Mouse (Mus musculus): ENCODE measurements around the gene Inafm2. TPM values are rescaled to one million over a fixed set of nuclear protein-coding genes. Genes with fewer than 3 reads are reported as not detected.
A peak's percentile ranks its signal among the peaks of the same experiment; 100 is the strongest.

Gene Inafm2
- total RNA-seq, 2 experiments from 2014 or later = 31.7 to 33.4 TPM

- DNase-seq (ENCODE audit: low spot score in 2 of 2) = peak; percentile 93 to 97
Measured at GRCm38 (mm10) chr2:118779504-118780480, 34.2 kb downstream of the Inafm2 start, which contains the start of gene Disp2. Gene Disp2 (plus strand): TSS chr2:118779719.

GRCm38 (mm10) chr2:118781115-118781514, 35.6 kb downstream of the Inafm2 start:
- no peak for DNase-seq (ENCODE audit: low spot score in 2 of 2)

DNA sequence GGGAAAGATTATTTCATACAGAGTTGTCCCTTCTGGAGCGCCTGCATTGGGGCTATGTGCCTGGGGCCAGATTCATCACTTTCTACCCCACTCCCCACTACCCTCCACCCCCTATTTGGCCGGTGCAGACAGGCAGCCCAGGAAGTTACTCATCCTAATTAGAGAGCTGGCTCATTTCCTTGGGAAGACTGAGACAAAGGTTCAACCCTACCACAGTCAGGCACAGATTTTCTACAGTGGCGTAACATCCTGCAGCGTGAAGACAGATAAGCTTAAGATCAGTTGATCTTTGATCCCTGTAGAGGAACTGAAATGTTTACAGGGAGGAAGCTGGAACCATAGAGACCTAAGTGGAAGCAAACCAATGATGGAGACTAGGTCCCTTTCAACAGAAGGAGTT, 36.7 kb downstream of the Inafm2 start:
- no peak for DNase-seq (ENCODE audit: low spot score in 2 of 2)

- DNase-seq (ENCODE audit: low spot score in 2 of 2) = no peak
Measured at GRCm38 (mm10) chr2:118783093-118783492, 37.5 kb downstream of the Inafm2 start.

DNA sequence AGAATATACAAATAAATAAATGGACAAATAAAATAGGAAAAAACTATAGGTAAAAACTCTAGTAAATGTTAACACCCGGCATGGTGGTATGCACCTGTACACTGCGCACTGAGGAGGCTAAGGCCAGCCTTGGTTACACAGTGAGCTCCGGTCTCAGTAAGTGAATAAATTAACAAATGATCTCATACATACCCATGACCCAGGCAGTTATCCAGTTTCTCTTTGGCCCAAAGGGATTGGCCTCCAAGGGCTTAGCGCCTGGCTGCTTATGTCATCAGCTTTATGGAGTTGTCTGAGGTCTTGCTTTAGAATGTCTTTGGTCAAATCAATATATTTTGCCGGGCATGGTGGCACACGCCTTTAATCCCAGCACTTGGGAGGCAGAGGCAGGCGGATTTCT, 38.1 kb downstream of the Inafm2 start:
- DNase-seq (ENCODE audit: low spot score in 2 of 2) = no peak

GRCm38 (mm10) chr2:118786525-118786924, 41.0 kb downstream of the Inafm2 start:
- DNase-seq (ENCODE audit: low spot score in 2 of 2) = no peak

DNA sequence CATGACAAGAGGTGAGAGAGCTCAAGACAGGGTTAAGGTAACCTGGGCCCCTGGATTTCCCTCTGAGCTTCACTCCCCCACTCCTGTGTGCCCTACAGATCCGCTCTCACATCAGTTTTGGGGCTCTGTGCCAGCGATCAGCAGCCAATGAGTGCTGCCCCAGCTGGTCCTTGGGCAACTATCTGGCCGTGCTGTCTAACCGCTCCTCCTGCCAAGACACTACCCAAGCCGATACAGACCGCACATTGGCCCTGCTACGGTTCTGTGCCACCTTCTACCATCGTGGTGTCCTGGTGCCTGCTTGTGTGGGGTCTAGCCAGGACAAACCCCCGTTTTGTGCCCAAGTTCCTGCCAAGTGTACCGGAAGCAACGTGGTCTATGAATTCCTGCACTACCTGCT, 43.9 kb downstream of the Inafm2 start:
- peak; percentile 75 to 76 for DNase-seq (ENCODE audit: low spot score in 2 of 2)

DNA sequence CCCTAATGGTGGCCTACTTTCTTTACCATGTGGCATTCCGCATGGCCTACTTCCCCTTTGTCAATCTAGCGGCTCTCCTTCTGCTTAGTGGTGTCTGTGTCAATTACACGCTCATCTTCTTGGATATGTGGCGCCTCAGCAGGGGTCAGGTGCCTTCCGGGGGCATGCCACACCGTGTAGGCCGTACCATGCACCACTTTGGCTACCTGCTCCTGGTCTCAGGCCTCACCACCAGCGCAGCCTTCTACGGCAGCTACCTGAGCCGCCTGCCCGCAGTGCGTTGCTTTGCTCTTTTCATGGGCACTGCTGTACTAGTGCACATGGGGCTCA, 44.6 kb downstream of the Inafm2 start:
- DNase-seq (ENCODE audit: low spot score in 2 of 2) = no peak

GRCm38 (mm10) chr2:118790551-118791525, 45.3 kb downstream of the Inafm2 start:
- DNase-seq (ENCODE audit: low spot score in 2 of 2) = peak; percentile 80 to 81

DNA sequence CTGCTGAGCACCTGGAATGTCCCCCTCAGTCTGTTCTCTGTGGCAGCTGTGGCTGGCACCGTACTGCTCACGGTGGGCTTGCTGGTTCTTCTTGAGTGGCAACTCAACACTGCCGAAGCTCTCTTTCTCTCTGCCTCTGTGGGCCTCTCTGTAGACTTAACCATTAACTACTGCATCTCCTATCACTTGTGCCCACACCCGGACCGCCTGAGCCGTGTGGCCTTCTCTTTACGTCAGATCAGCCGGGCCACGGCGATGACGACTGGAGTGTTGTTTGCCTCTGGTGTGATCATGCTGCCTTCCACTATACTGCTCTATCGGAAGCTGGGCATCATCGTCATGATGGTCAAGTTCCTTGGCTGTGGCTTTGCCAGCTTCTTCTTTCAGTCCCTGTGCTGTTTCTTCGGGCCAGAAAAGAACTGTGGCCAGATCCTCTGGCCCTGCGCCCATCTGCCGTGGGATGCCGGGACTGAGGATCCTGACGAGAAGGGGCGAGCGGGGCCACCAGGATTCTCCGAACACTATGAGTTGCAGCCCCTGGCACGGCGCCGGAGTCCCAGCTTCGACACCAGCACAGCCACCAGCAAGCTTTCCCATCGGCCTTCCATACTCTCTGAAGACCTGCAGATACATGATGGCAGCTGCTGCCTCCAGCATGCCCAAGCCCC, 46.2 kb downstream of the Inafm2 start:
- no peak for DNase-seq (ENCODE audit: low spot score in 2 of 2)

- no peak for DNase-seq (ENCODE audit: low spot score in 2 of 2)
Measured at GRCm38 (mm10) chr2:118792259-118792613, 46.7 kb downstream of the Inafm2 start.

- no peak for DNase-seq (ENCODE audit: low spot score in 2 of 2)
Measured at GRCm38 (mm10) chr2:118793636-118794035, 48.1 kb downstream of the Inafm2 start.

Other genes starting within 250 kb of the Inafm2 start
- 1 to 10 TPM; 2.3 to 4.5 TPM for gene Bmf, start 196.1 kb upstream of the Inafm2 start, total RNA-seq (2021)
- 1 to 10 TPM; 5.1 to 6.2 TPM for gene Bub1b, start 147.5 kb upstream of the Inafm2 start, total RNA-seq (2021)
- gene Pak6, start 82.5 kb upstream of the Inafm2 start, total RNA-seq (2021) = 100 to 1,000 TPM; 109 to 120 TPM
- gene Ankrd63, start 41.8 kb upstream of the Inafm2 start, total RNA-seq (2021) = 1 to 10 TPM; 3.0 to 3.8 TPM
- gene Plcb2, start 17.3 kb upstream of the Inafm2 start, total RNA-seq (2021) = 1 to 10 TPM; 2.1 to 2.9 TPM
- gene Ccdc9b, start 16.9 kb downstream of the Inafm2 start, total RNA-seq (2021) = 1 to 10 TPM; 2.4 to 2.6 TPM
- gene Phgr1, start 27.0 kb downstream of the Inafm2 start, total RNA-seq (2021) = not detected
- 100 to 1,000 TPM; 191 to 195 TPM for gene Disp2, start 34.0 kb downstream of the Inafm2 start, total RNA-seq (2021)
- 1 to 10 TPM; 5.4 to 5.6 TPM for gene Knstrn, start 68.2 kb downstream of the Inafm2 start, total RNA-seq (2021)
- 100 to 1,000 TPM in 1 of 2 experiments, 10 to 100 TPM in 1; 76.5 to 102 TPM for gene Ivd, start 116.2 kb downstream of the Inafm2 start, total RNA-seq (2021)
- 10 to 100 TPM; 36.6 to 43.1 TPM for gene Bahd1, start 154.6 kb downstream of the Inafm2 start, total RNA-seq (2021)
- gene Chst14, start 180.7 kb downstream of the Inafm2 start, total RNA-seq (2021) = 1 to 10 TPM; 2.5 to 3.5 TPM

All from layer of hippocampus, postnatal 10 days (tissue).